Mouse (Mus musculus) frontal cortex, postnatal 10 days (tissue): Measurements from ENCODE around the gene Tagln2.

Experiments used
- DNase-seq, 2 experiments: peaks; one replicate each; pipeline ENCODE4 v3.0.0; 2022; ENCODE audit warnings: low spot score in 2 of 2, mixed read lengths in 1 of 2

Gene Tagln2

GRCm38 (mm10) chr1:172502145-172503110 lies 2.6 kb downstream of the Tagln2 start:
- DNase-seq, result no peak

- DNase-seq, result no peak
Observed at GRCm38 (mm10) chr1:172503111-172503997, 3.5 kb downstream of the Tagln2 start.

GRCm38 (mm10) chr1:172504756-172505155 lies 4.9 kb downstream of the Tagln2 start:
- DNase-seq, result no peak

- no peak for DNase-seq
Observed at GRCm38 (mm10) chr1:172507001-172507400, 7.2 kb downstream of the Tagln2 start.

- DNase-seq, result no peak
Observed at GRCm38 (mm10) chr1:172507701-172508100, 7.9 kb downstream of the Tagln2 start.

- no peak for DNase-seq
Observed at GRCm38 (mm10) chr1:172508172-172508571, 8.3 kb downstream of the Tagln2 start.

GRCm38 (mm10) chr1:172509235-172509634 lies 9.4 kb downstream of the Tagln2 start:
- no peak for DNase-seq

GRCm38 (mm10) chr1:172509983-172510382 lies 10.1 kb downstream of the Tagln2 start:
- no peak for DNase-seq

GRCm38 (mm10) chr1:172510421-172510972 lies 10.7 kb downstream of the Tagln2 start:
- DNase-seq, result no peak

GRCm38 (mm10) chr1:172512962-172513361 lies 13.1 kb downstream of the Tagln2 start:
- DNase-seq, result no peak

GRCm38 (mm10) chr1:172513525-172514212 lies 13.8 kb downstream of the Tagln2 start:
- DNase-seq, result no peak

- DNase-seq, result no peak
Observed at GRCm38 (mm10) chr1:172514213-172514529, 14.3 kb downstream of the Tagln2 start.

GRCm38 (mm10) chr1:172514551-172515268 lies 14.9 kb downstream of the Tagln2 start:
- DNase-seq, result no peak

- no peak for DNase-seq
Observed at GRCm38 (mm10) chr1:172515396-172515795, 15.5 kb downstream of the Tagln2 start.

GRCm38 (mm10) chr1:172518013-172518412 lies 18.2 kb downstream of the Tagln2 start:
- no peak for DNase-seq

- no peak for DNase-seq
Observed at GRCm38 (mm10) chr1:172519644-172520043, 19.8 kb downstream of the Tagln2 start.

- peak; percentile 82 for DNase-seq
Observed at GRCm38 (mm10) chr1:172520576-172521440, 21.0 kb downstream of the Tagln2 start, which contains the start of gene Cfap45. Gene Cfap45 (plus strand): TSS chr1:172520801.

GRCm38 (mm10) chr1:172522524-172522923 lies 22.7 kb downstream of the Tagln2 start:
- no peak for DNase-seq

- no peak for DNase-seq
Observed at GRCm38 (mm10) chr1:172523699-172524101, 23.9 kb downstream of the Tagln2 start.
